Mouse (Mus musculus): ENCODE data around the gene Mga. TPM values are rescaled to one million over a fixed set of nuclear protein-coding genes. Genes with fewer than 3 reads are reported as not detected.
A peak's percentile ranks its signal among the peaks of the same experiment; 100 is the strongest.

Mga gene
- total and polyA plus RNA-seq, 2 experiments from 2014 or later = 11.6 to 68.4 TPM

GRCm38 (mm10) chr2:120001956-120002355, 104.9 kb downstream of the Mga start:
- no peak for DNase-seq (ENCODE audit: low spot score)
- TF ChIP-seq CTCF (IDR thresholded peaks at IDR 0.05; ENCODE audit: low read depth) (no peak), EP300 (IDR thresholded peaks at IDR 0.05; ENCODE audit: low read depth) (no peak)
- no peak overlapping the region for H3K4me2 ChIP-seq (ENCODE audit: low read depth, low read length)
- no peak overlapping the region for H3K27ac ChIP-seq (ENCODE audit: low read depth)
- H3K9ac ChIP-seq (replicated peaks; ENCODE audit: low read depth, low read length) = no peak overlapping the region
- ATAC-seq (ENCODE audit: insufficient read depth, low read depth) = no peak
- peaks cover 10% of the 10 kb centered on the region for H3K4me1 ChIP-seq (ENCODE audit: control insufficient read depth, insufficient read depth)
- no peaks in the 10 kb centered on the region for H3K9me3 ChIP-seq (replicated peaks; ENCODE audit: control insufficient read depth, low read length)
- WGBS = 66% methylated on average over 4 of the region's 4 CpGs
- H3K36me3 ChIP-seq (replicated peaks; ENCODE audit: control insufficient read depth, insufficient read depth, low read length) = peaks cover 6% of the 10 kb centered on the region; the same call in 1 of the 2 replicates
- no peak overlapping the region for H3K4me3 ChIP-seq (ENCODE audit: low read depth, low read length)
- H3K27me3 ChIP-seq (ENCODE audit: control insufficient read depth, insufficient read depth, low read length) = no peaks in the 10 kb centered on the region

- WGBS = 80% methylated on average over 2 of the region's 2 CpGs
- Histone ChIP-seq H3K4me1 (ENCODE audit: control insufficient read depth, insufficient read depth) (peaks cover 10% of the 10 kb centered on the region), H3K4me2 (ENCODE audit: low read depth, low read length) (no peak overlapping the region), H3K4me3 (ENCODE audit: low read depth, low read length) (no peak overlapping the region), H3K27me3 (ENCODE audit: control insufficient read depth, insufficient read depth, low read length) (no peaks in the 10 kb centered on the region), H3K9me3 (replicated peaks; ENCODE audit: control insufficient read depth, low read length) (no peaks in the 10 kb centered on the region), H3K9ac (replicated peaks; ENCODE audit: low read depth, low read length) (no peak overlapping the region), H3K36me3 (replicated peaks; ENCODE audit: control insufficient read depth, insufficient read depth, low read length) (peaks cover 6% of the 10 kb centered on the region; the same call in 1 of the 2 replicates), H3K27ac (ENCODE audit: low read depth) (no peak overlapping the region)
- ATAC-seq (ENCODE audit: insufficient read depth, low read depth) (no peak), DNase-seq (ENCODE audit: low spot score) (no peak)
- TF ChIP-seq CTCF (IDR thresholded peaks at IDR 0.05; ENCODE audit: low read depth) (no peak), EP300 (IDR thresholded peaks at IDR 0.05; ENCODE audit: low read depth) (no peak)
These were observed 106.9 kb downstream of the Mga start for GRCm38 (mm10) chr2:120003970-120004369.

- Histone ChIP-seq H3K27ac (ENCODE audit: low read depth) (no peak overlapping the region), H3K4me2 (ENCODE audit: low read depth, low read length) (no peak overlapping the region), H3K27me3 (ENCODE audit: control insufficient read depth, insufficient read depth, low read length) (no peaks in the 10 kb centered on the region), H3K4me3 (ENCODE audit: low read depth, low read length) (no peak overlapping the region), H3K36me3 (replicated peaks; ENCODE audit: control insufficient read depth, insufficient read depth, low read length) (no peaks in the 10 kb centered on the region), H3K9ac (replicated peaks; ENCODE audit: low read depth, low read length) (no peak overlapping the region), H3K4me1 (ENCODE audit: control insufficient read depth, insufficient read depth) (no peaks in the 10 kb centered on the region), H3K9me3 (replicated peaks; ENCODE audit: control insufficient read depth, low read length) (no peaks in the 10 kb centered on the region)
- no peak for TF ChIP-seq EP300 (IDR thresholded peaks at IDR 0.05; ENCODE audit: low read depth)
- TF ChIP-seq CTCF (IDR thresholded peaks at IDR 0.05; ENCODE audit: low read depth) = no peak
- 92% methylated on average over 7 of the region's 7 CpGs for WGBS
- ATAC-seq (ENCODE audit: insufficient read depth, low read depth) (no peak), DNase-seq (ENCODE audit: low spot score) (no peak)
These were observed 109.7 kb downstream of the Mga start for GRCm38 (mm10) chr2:120006696-120007095.

- Histone ChIP-seq H3K9ac (replicated peaks; ENCODE audit: low read depth, low read length) (no peak overlapping the region), H3K36me3 (replicated peaks; ENCODE audit: control insufficient read depth, insufficient read depth, low read length) (no peaks in the 10 kb centered on the region), H3K9me3 (replicated peaks; ENCODE audit: control insufficient read depth, low read length) (no peaks in the 10 kb centered on the region), H3K4me1 (ENCODE audit: control insufficient read depth, insufficient read depth) (no peaks in the 10 kb centered on the region), H3K27ac (ENCODE audit: low read depth) (no peak overlapping the region), H3K4me2 (ENCODE audit: low read depth, low read length) (no peak overlapping the region), H3K27me3 (ENCODE audit: control insufficient read depth, insufficient read depth, low read length) (no peaks in the 10 kb centered on the region), H3K4me3 (ENCODE audit: low read depth, low read length) (no peak overlapping the region)
- ATAC-seq (ENCODE audit: insufficient read depth, low read depth) (no peak), DNase-seq (ENCODE audit: low spot score) (no peak)
- TF ChIP-seq EP300 (IDR thresholded peaks at IDR 0.05; ENCODE audit: low read depth) (no peak), CTCF (IDR thresholded peaks at IDR 0.05; ENCODE audit: low read depth) (no peak)
- WGBS = 74% methylated on average over 4 of the region's 4 CpGs
These were observed 110.7 kb downstream of the Mga start for GRCm38 (mm10) chr2:120007680-120008210.

GRCm38 (mm10) chr2:120008672-120009071, 111.6 kb downstream of the Mga start:
- 47% methylated on average over 4 of the region's 4 CpGs for WGBS

More at GRCm38 (mm10) chr2:120008672-120009071, 111.6 kb downstream of the Mga start:
- no peak for ATAC-seq (ENCODE audit: insufficient read depth, low read depth)
- no peak overlapping the region for H3K27ac ChIP-seq (ENCODE audit: low read depth)
- H3K27me3 ChIP-seq (ENCODE audit: control insufficient read depth, insufficient read depth, low read length) = no peaks in the 10 kb centered on the region
- no peak for TF ChIP-seq CTCF (IDR thresholded peaks at IDR 0.05; ENCODE audit: low read depth)
- TF ChIP-seq EP300 (IDR thresholded peaks at IDR 0.05; ENCODE audit: low read depth) = no peak
- no peak overlapping the region for H3K9ac ChIP-seq (replicated peaks; ENCODE audit: low read depth, low read length)
- H3K4me2 ChIP-seq (ENCODE audit: low read depth, low read length) = no peak overlapping the region
- no peak overlapping the region for H3K4me3 ChIP-seq (ENCODE audit: low read depth, low read length)
- H3K9me3 ChIP-seq (replicated peaks; ENCODE audit: control insufficient read depth, low read length) = no peaks in the 10 kb centered on the region
- peaks cover 7% of the 10 kb centered on the region; the same call in 1 of the 2 replicates for H3K36me3 ChIP-seq (replicated peaks; ENCODE audit: control insufficient read depth, insufficient read depth, low read length)
- no peaks in the 10 kb centered on the region for H3K4me1 ChIP-seq (ENCODE audit: control insufficient read depth, insufficient read depth)
- DNase-seq (ENCODE audit: low spot score) = peak; percentile 46

Measured in heart, postnatal 0 days (tissue).